Mouse (Mus musculus): ENCODE data around the gene Acd. TPM values are rescaled to one million over a fixed set of nuclear protein-coding genes. Genes with fewer than 3 reads are reported as not detected.

Acd gene
- 50.7 TPM for total RNA-seq (2023)

DNA sequence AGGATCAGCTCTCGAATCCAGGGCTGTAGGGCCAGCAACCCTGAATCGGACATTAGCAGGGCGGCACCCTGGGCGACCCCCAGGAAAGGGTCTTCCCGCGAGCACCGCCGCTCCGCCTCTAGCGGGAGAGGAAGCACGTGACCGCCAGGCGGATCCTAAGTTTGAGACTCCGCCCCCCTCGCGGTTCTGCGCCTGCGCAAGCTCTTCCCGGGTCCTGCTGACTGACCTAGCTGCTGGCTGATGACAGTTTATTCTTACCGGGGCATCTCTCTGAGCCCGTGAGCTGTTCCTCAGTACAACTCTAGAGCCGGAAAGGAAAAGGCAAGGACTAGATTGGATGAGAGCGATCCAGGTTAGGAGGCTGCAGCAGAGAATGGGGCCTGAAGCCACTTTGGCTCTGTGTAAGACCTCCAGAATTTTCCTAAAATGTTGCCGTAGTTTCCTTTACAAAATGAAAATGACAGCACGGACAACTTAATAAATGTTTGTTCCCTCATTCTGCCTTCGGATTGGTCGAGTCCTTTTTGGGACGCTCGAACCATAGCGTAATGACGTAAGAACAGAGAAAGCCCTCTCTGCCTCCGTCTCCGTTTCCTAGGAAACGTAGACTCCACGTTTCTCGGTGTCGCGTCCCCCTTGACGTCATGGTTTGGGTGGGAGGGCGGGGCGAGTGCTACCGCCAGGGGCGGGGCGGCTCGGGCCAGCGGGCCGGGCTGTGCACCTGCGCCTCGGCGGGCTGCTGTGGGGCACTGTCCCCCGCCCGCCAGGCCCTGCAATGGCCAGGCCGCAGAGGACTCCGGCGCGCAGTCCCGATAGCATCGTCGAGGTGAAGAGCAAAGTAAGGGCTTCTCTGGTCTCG lies at the start of gene Acd, which contains the start of gene Pard6a:
TSS of gene Acd (minus strand) at position 137 of the 859 bp plus-strand sequence.
TSS of gene Pard6a (plus strand) at position 183 of the 859 bp plus-strand sequence.

DNA sequence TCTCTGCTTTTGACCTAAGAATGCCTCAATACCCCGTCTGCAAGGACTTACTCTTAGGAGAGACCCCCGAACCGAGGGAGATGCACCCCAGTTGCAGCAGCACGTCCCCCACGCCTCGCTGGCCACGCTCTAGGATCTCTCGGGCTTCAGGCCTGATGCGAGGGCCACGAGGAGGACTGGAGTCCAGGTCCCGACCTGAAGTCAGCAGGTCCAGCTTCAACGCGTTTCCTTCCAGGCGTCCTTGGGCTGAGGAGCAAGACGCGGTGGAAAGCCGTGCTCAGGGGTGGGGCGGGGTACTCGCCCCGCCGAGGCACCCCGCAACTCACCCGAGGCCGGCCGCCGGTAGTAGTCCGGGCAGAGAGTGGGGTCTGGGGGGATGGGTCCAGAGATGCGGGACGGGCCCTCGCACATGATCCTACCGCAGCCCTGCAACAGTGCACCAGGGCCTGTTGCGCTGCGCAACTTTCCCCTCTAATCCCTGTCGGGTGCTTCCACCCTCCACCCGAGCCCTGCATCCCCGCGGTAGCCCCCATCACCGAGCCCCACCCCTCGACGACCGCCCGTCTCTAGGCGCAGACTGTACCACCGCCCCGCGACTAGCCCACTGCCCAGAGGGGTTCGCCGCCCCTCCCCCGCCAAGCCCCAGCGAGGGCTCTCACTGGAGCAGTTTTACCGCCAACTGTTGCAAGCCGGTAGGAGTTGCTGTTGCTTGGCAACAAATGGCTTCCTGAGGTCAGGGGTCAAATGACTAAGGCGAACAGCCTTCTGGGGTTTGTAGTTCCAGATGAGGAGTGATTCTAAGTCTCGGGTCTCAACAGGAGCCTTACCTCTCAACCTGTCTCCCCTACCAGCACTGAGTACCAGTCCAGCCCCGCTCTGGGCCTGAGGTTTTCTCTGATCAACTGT lies 6.8 kb upstream of the Acd start, which contains the start of the genes 4933405L10Rik and Enkd1:
TSS of gene 4933405L10Rik (plus strand) at position 158 of the 906 bp plus-strand sequence.
TSS of gene Enkd1 (minus strand) at position 713 of the 906 bp plus-strand sequence.

GRCm38 (mm10) chr8:105685796-105686308 lies 15.1 kb downstream of the Acd start, which contains the start of gene Carmil2:
Gene Carmil2 (plus strand): TSS chr8:105686274.

Other genes starting within 250 kb of the Acd start
- 1.8 TPM for gene Tppp3, start 229.6 kb downstream of the Acd start, total RNA-seq (2023)
- gene Zdhhc1, start 204.2 kb downstream of the Acd start, total RNA-seq (2023): 4.1 TPM
- not detected for gene Hsd11b2, start 182.3 kb downstream of the Acd start, total RNA-seq (2023)
- 56.7 TPM for gene Atp6v0d1, start 135.1 kb downstream of the Acd start, total RNA-seq (2023)
- gene Ripor1, start 95.8 kb downstream of the Acd start, total RNA-seq (2023): 25.7 TPM
- 159 TPM for gene Ctcf, start 64.5 kb downstream of the Acd start, total RNA-seq (2023)
- not detected for gene Agrp, start 63.7 kb downstream of the Acd start, total RNA-seq (2023)
- gene Carmil2, start 14.8 kb downstream of the Acd start, total RNA-seq (2023): 147 TPM
- 13.1 TPM for gene Pard6a, start within 50 bp of the Acd start, total RNA-seq (2023)
- not detected for gene 4933405L10Rik, start 6.6 kb upstream of the Acd start, total RNA-seq (2023)
- gene Enkd1, start 7.1 kb upstream of the Acd start, total RNA-seq (2023): 2.6 TPM
- gene Gfod2, start 57.6 kb upstream of the Acd start, total RNA-seq (2023): 10.1 TPM
- 103 TPM for gene Ranbp10, start 126.2 kb upstream of the Acd start, total RNA-seq (2023)
- not detected for gene Tsnaxip1, start 126.6 kb upstream of the Acd start, total RNA-seq (2023)
- gene Cenpt, start 152.2 kb upstream of the Acd start, total RNA-seq (2023): 25.1 TPM
- gene Thap11, start 154.0 kb upstream of the Acd start, total RNA-seq (2023): 23.1 TPM
- gene Nutf2, start 159.5 kb upstream of the Acd start, total RNA-seq (2023): 36.5 TPM
- 84.2 TPM for gene Edc4, start 179.8 kb upstream of the Acd start, total RNA-seq (2023)
- not detected for gene Nrn1l, start 192.5 kb upstream of the Acd start, total RNA-seq (2023)
- gene Pskh1, start 199.3 kb upstream of the Acd start, total RNA-seq (2023): 20.7 TPM
- 3.0 TPM for gene Ctrl, start 232.8 kb upstream of the Acd start, total RNA-seq (2023)
- 130 TPM for gene Psmb10, start 237.3 kb upstream of the Acd start, total RNA-seq (2023)
- gene Lcat, start 242.3 kb upstream of the Acd start, total RNA-seq (2023): not detected

Measured in CD4-positive naive resting alpha-beta T cell, adult 57 days (primary cell).